7 mouse cellular contexts compared by ENCODE assay signal in the genomic region with DNA sequence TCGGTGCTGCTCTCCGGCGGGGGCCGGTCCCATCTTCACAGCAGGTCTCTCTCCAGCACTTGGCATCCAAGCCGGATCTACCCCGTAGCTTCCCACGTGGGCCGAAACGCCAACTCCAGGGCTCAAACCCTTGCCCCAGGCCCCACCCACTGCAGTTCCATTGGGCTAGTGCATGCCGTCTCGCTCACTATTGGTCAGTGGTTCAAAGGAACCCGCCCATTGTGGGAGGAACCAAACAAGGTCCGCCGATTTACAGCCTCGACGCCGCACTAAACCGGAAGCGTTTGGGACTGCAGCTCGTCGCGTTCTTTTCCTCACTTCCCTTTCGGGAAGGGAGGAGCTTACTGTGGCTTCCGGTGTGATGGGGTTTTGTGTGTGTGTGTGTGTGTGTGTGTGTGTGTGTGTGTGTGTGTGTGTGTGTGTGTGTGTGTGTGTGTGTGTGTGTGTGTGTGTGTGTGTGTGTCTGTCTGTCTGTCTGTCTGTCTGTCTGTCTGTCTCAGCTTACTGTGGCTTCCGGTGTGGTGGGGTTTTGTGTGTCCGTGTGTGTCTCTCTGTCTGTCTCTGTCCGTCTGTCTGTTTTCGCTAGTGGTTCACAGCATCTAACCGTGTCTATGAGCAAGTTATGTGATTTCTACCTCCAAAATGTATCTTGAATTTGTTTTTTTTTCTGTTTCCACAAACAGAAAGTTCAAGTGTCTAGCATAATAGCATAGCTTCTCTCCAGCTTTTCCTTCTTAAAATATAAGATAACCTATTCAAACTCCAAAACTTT. TPM values are rescaled to one million over a fixed set of nuclear protein-coding genes. Genes with fewer than 3 reads are reported as not detected.
DNase-seq lines count a peak whose midpoint lies in the region; ATAC-seq lines count a peak whose summit lies in the region.

A gene (minus strand): TSS at position 276 of the 772 bp plus-strand sequence.

- peak within 1 kb of the TSS; percentile 26 for H3K9ac ChIP-seq in intestine, embryonic 15.5 days

- peak; percentile 100 for ATAC-seq in intestine, embryonic 15.5 days

- intact Hi-C loops in gastrocnemius, postnatal 36 days (cut with DNase I) = no loop called here
- intact Hi-C loops in left cerebral cortex, postnatal 25 days (cut with DNase I) = no loop called here

- peak within 1 kb of the TSS; percentile 67 for H3K4me3 ChIP-seq in intestine, embryonic 15.5 days (replicated peaks)
- H3K4me3 ChIP-seq in midbrain, embryonic 10.5 days = peak within 1 kb of the TSS; percentile 72

- H3K27ac ChIP-seq in intestine, embryonic 15.5 days = no peak within 1 kb of the TSS
- peak within 1 kb of the TSS; percentile 78 for H3K27ac ChIP-seq in midbrain, embryonic 10.5 days (replicated peaks)

- H3K36me3 ChIP-seq in intestine, embryonic 15.5 days = peaks cover 24% of the 10 kb centered on the region
- H3K36me3 ChIP-seq in midbrain, embryonic 10.5 days = peaks cover 34% of the 10 kb centered on the region

- H3K4me1 ChIP-seq in intestine, embryonic 15.5 days (replicated peaks) = peaks cover 6% of the 10 kb centered on the region
- peaks cover 14% of the 10 kb centered on the region for H3K4me1 ChIP-seq in midbrain, embryonic 10.5 days

- no peaks in the 10 kb centered on the region for H3K9me3 ChIP-seq in intestine, embryonic 15.5 days
- no peaks in the 10 kb centered on the region for H3K9me3 ChIP-seq in midbrain, embryonic 10.5 days (replicated peaks)

- 3% methylated on average over 29 of the region's 29 CpGs for WGBS in intestine, embryonic 15.5 days
- 1% methylated on average over 29 of the region's 29 CpGs for WGBS in midbrain, embryonic 10.5 days

- H3K4me2 ChIP-seq in intestine, embryonic 15.5 days (replicated peaks) = peak within 1 kb of the TSS; percentile 65

- peak; percentile 99 for DNase-seq in adrenal gland, adult 2 months
- DNase-seq in embryo, embryonic 11.5 days (ENCODE audit: low read depth, low spot score) = peak; percentile 99
- peak; percentile 93 to 98 for DNase-seq in gastrocnemius, postnatal 36 days
- peak; percentile 98 to 100 for DNase-seq in left cerebral cortex, postnatal 25 days (ENCODE audit: low spot score in 2 of 2)
- DNase-seq in midbrain, embryonic 10.5 days (ENCODE audit: low spot score) = peak; percentile 98
- DNase-seq in right cerebral cortex, postnatal 4 days = peak; percentile 92

- H3K27me3 ChIP-seq in intestine, embryonic 15.5 days (replicated peaks) = no peaks in the 10 kb centered on the region
- no peaks in the 10 kb centered on the region for H3K27me3 ChIP-seq in midbrain, embryonic 10.5 days (ENCODE audit: low read depth, poor library complexity, severe bottlenecking)

RNA-seq across cellular contexts. Expression of the gene that starts here (rescaled TPM):
- total RNA-seq in adrenal gland, adult 2 months (2021) = 10 to 100 TPM; 58.1 to 59.3 TPM
- 66.5 and 89.8 TPM in 2 replicates for polyA plus RNA-seq in adrenal gland, adult 2 months (2012; rRNA removed)
- 10 to 100 TPM; 13.9 to 15.4 TPM for total RNA-seq in gastrocnemius, postnatal 36 days (2021)
- 21.7 and 21.8 TPM in 2 replicates for polyA plus RNA-seq in intestine, embryonic 15.5 days (2015; fragmentation: Nextera tagmentation; extraction: Ambion mirVana)
- 10 to 100 TPM; 80.2 to 89.6 TPM for total RNA-seq in left cerebral cortex, postnatal 25 days (2021)
- 28.8 and 31.6 TPM in 2 replicates for polyA plus RNA-seq in midbrain, embryonic 10.5 days (2016; fragmentation: Nextera tagmentation; extraction: Ambion mirVana)
